ENCODE assay signal across 8 mouse cellular contexts in genomic region chr3:130607924-130608323, GRCm38 (mm10). TPM values are rescaled to one million over a fixed set of nuclear protein-coding genes. Genes with fewer than 3 reads are reported as not detected.
A peak's percentile ranks its signal among the peaks of the same experiment; 100 is the strongest.
DNase-seq lines count a peak whose midpoint lies in the region; TF ChIP-seq lines count a peak whose summit lies in the region.
"Had no signal": no experiment of that assay in that cellular context is flagged by ENCODE, and none has a peak within 500 bp of the region (broad histone marks: within the 10 kb centered on the region; RNA-seq: fewer than 3 reads in every experiment).

No protein-coding gene starts in this region.

- TF ChIP-seq CTCF in layer of hippocampus, adult 2 months (conservative IDR thresholded peaks at IDR 0.05) = peak; percentile 82

- peak; percentile 15 to 35 for DNase-seq in kidney, adult 8-10 months
- no peak for DNase-seq in kidney, adult 11 months
- peak; percentile 30 for DNase-seq in Muller cell, postnatal 12 days (ENCODE audit: inconsistent ontology term)
- DNase-seq in adrenal gland, postnatal 14 days = peak; percentile 53
- DNase-seq in layer of hippocampus, adult 2 months (ENCODE audit: low spot score in 2 of 2) = peak; percentile 25 to 38
- no peak for DNase-seq in gastrocnemius, adult 18-20 months (ENCODE audit: low spot score)
- no peak for DNase-seq in frontal cortex, postnatal 10 days (ENCODE audit: low spot score in 2 of 2)

- no peak overlapping the region for H3K4me3 ChIP-seq in layer of hippocampus, adult 2 months
- H3K4me3 ChIP-seq: myocyte had no signal

- H3K27ac ChIP-seq in layer of hippocampus, adult 2 months = no peak overlapping the region

RNA-seq across cellular contexts. Expression of gene Etnppl, which starts 9.3 kb away (rescaled TPM):
- 0.64 and 4.7 TPM in 2 replicates for total RNA-seq in adrenal gland, postnatal 14 days (2021)
- 1 to 10 TPM; 8.1 to 8.4 TPM for total RNA-seq in layer of hippocampus, adult 2 months (2021)
- not detected for total RNA-seq in gastrocnemius, adult 18-20 months (2021)

Comparison
In these comparisons a context has a peak if more than half of its experiments do, and no peak if none do; other contexts are left out.
1. DNase-seq: peak in kidney, adult 8-10 months (2 of 2), Muller cell, postnatal 12 days (single experiment), adrenal gland, postnatal 14 days (single experiment) and layer of hippocampus, adult 2 months (2 of 2); none in kidney, adult 11 months (single experiment), gastrocnemius, adult 18-20 months (single experiment) and frontal cortex, postnatal 10 days (0 of 2).